Mouse (Mus musculus) kidney, adult 2 months (tissue): ENCODE results near the gene Frmd4b.

Experiments
- CTCF ChIP-seq: fragments of 200-500 bp; conservative IDR thresholded peaks from 2 replicates; pipeline ENCODE4 v1.5.1; 2011; ENCODE audit warnings: low read depth, mild to moderate bottlenecking, control low read depth, low read length, moderate library complexity, mixed read lengths; ENCODE audit not compliant: insufficient read depth, insufficient read length
- POLR2A ChIP-seq: fragments of 200-500 bp; IDR thresholded peaks from one replicate; pipeline ENCODE4 v1.6.1; 2011; ENCODE audit warnings: low read depth, low read length, control low read depth

DNA sequence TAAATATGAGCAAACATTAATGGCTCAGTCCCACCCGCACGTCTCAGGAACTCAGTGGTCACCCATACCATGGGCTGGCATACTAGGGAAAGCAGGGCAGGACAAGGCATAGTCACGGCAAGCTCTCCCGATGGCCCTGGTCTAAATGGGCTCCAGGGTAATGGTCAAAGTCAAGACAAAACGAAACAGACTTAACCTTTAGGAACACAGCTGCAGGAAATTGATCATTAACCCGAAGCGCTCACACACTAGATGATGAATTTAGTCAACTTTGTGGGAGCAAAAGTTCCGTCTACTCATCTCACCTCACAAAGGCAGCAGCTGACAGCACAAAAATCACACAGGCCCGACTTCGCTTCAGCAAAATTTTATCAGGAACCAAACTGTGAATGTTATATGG is 97.8 kb downstream of the Frmd4b start:
- no peak for TF ChIP-seq CTCF
- no peak for TF ChIP-seq POLR2A
